ENCODE assay signal across 8 mouse cellular contexts in the genomic region with DNA sequence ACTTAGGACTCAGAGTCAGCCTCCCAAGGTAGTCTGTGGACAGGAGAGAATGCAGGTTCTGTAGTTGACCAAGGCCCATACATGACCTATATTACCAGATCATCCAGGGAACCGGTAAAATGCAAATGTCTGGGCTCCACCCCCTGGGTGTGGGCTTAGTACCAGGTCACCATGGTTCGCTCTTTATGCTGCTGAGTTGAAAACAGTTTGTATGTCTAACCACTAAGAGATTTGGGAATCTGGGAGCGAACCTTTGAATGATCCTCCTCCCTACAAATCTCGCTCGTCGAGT. TPM values are rescaled to one million over a fixed set of nuclear protein-coding genes. Genes with fewer than 3 reads are reported as not detected.
DNase-seq lines count a peak whose midpoint lies in the region; ATAC-seq and TF ChIP-seq lines count a peak whose summit lies in the region.

No protein-coding gene starts in this region.

- H3K27me3 ChIP-seq in heart, embryonic 11.5 days (ENCODE audit: control insufficient read depth, insufficient read depth, low read length): no peaks in the 10 kb centered on the region
- no peaks in the 10 kb centered on the region for H3K27me3 ChIP-seq in ES-Bruce4 (ENCODE audit: control insufficient read depth, insufficient read depth, low read length, poor library complexity, severe bottlenecking)
- no peaks in the 10 kb centered on the region for H3K27me3 ChIP-seq in heart, embryonic 12.5 days (replicated peaks)
- no peaks in the 10 kb centered on the region for H3K27me3 ChIP-seq in liver, embryonic 14.5 days (ENCODE audit: control insufficient read depth, insufficient read depth, low read length)

- no peak for TF ChIP-seq CTCF in ES-Bruce4 (IDR thresholded peaks at IDR 0.05; ENCODE audit: low read depth, low read length)
- TF ChIP-seq CTCF in liver, embryonic 14.5 days (IDR thresholded peaks at IDR 0.05; ENCODE audit: low read depth): no peak

- no peak for TF ChIP-seq EP300 in ES-Bruce4 (IDR thresholded peaks at IDR 0.05; ENCODE audit: insufficient read depth, low read depth, low read length)
- no peak for TF ChIP-seq EP300 in liver, embryonic 14.5 days (IDR thresholded peaks at IDR 0.05; ENCODE audit: low read depth)

- H3K4me1 ChIP-seq in heart, embryonic 11.5 days (ENCODE audit: control insufficient read depth, insufficient read depth, low read length): peaks cover 51% of the 10 kb centered on the region
- H3K4me1 ChIP-seq in ES-Bruce4 (ENCODE audit: control insufficient read depth, insufficient read depth, low read length): peaks cover 18% of the 10 kb centered on the region
- H3K4me1 ChIP-seq in heart, embryonic 12.5 days (replicated peaks): peaks cover 62% of the 10 kb centered on the region
- peaks cover 15 to 41% of the 10 kb centered on the region in 2 experiments for H3K4me1 ChIP-seq in liver, embryonic 14.5 days (replicated peaks; ENCODE audit: control insufficient read depth in 2 of 2, insufficient read depth in 2 of 2, low read length in 1 of 2)

- no peak overlapping the region for H3K4me3 ChIP-seq in heart, embryonic 11.5 days (ENCODE audit: low read depth, low read length)
- H3K4me3 ChIP-seq in ES-Bruce4 (ENCODE audit: low read depth, low read length): peak overlapping the region; percentile 18; the same call in 1 of the 2 replicates
- no peak overlapping the region for H3K4me3 ChIP-seq in heart, embryonic 12.5 days
- H3K4me3 ChIP-seq in liver, embryonic 14.5 days (ENCODE audit: insufficient read depth in 1 of 2, low read depth in 2 of 2, low read length in 2 of 2): no peak overlapping the region

- DNase-seq in heart, postnatal 36 days: no peak
- DNase-seq in liver, embryonic 14.5 days (ENCODE audit: low read depth in 3 of 3, low spot score in 3 of 3): no peak
- no peak for DNase-seq in spleen, postnatal 10 days (ENCODE audit: low spot score in 2 of 2)
- DNase-seq in ovary, postnatal 14 days (ENCODE audit: low spot score): no peak

- 77% methylated on average over 6 of the region's 6 CpGs for WGBS in heart, embryonic 11.5 days (ENCODE audit: insufficient replicate concordance)
- WGBS in heart, embryonic 12.5 days: 78% methylated on average over 6 of the region's 6 CpGs
- 60% methylated on average over 6 of the region's 6 CpGs for WGBS in liver, embryonic 14.5 days (ENCODE audit: insufficient replicate concordance)

- ATAC-seq in heart, embryonic 11.5 days (replicated peaks; ENCODE audit: insufficient number of reproducible peaks, low FRiP score, low TSS enrichment): no peak
- ATAC-seq in heart, embryonic 12.5 days (ENCODE audit: insufficient number of reproducible peaks, low FRiP score): no peak
- no peak for ATAC-seq in liver, embryonic 14.5 days (ENCODE audit: insufficient read depth)
- ATAC-seq in frontal cortex, adult (ENCODE audit: low TSS enrichment): no peak

- TF ChIP-seq POLR2A in ES-Bruce4 (IDR thresholded peaks at IDR 0.05; ENCODE audit: insufficient read depth, low read length): no peak

- no peaks in the 10 kb centered on the region for H3K9me3 ChIP-seq in heart, embryonic 11.5 days (replicated peaks; ENCODE audit: control insufficient read depth, low read length)
- no peaks in the 10 kb centered on the region for H3K9me3 ChIP-seq in ES-Bruce4 (replicated peaks; ENCODE audit: control insufficient read depth, insufficient read depth, low read length, poor library complexity, severe bottlenecking)
- no peaks in the 10 kb centered on the region for H3K9me3 ChIP-seq in heart, embryonic 12.5 days (replicated peaks)
- no peaks in the 10 kb centered on the region for H3K9me3 ChIP-seq in liver, embryonic 14.5 days (ENCODE audit: control insufficient read depth, low read length)

- intact Hi-C loops in heart, postnatal 36 days (cut with DNase I): loop anchor here (10.0 kb wide), 1 partner anchor 222 kb away; a partner anchor contains a TSS

- no peak overlapping the region for H3K9ac ChIP-seq in heart, embryonic 11.5 days (ENCODE audit: low read depth, low read length)
- no peak overlapping the region for H3K9ac ChIP-seq in ES-Bruce4 (ENCODE audit: low read depth, poor library complexity, severe bottlenecking)
- no peak overlapping the region for H3K9ac ChIP-seq in heart, embryonic 12.5 days
- H3K9ac ChIP-seq in liver, embryonic 14.5 days (replicated peaks): no peak overlapping the region

- no peak overlapping the region for H3K27ac ChIP-seq in heart, embryonic 11.5 days (ENCODE audit: low read depth, low read length)
- H3K27ac ChIP-seq in ES-Bruce4 (ENCODE audit: insufficient read depth, low read length): no peak overlapping the region
- peak overlapping the region; percentile 59 for H3K27ac ChIP-seq in heart, embryonic 12.5 days (ENCODE audit: poor library complexity, severe bottlenecking)
- no peak overlapping the region for H3K27ac ChIP-seq in liver, embryonic 14.5 days

- no peaks in the 10 kb centered on the region for H3K36me3 ChIP-seq in heart, embryonic 11.5 days (ENCODE audit: control insufficient read depth, insufficient read depth, low read length)
- H3K36me3 ChIP-seq in ES-Bruce4 (ENCODE audit: control insufficient read depth, insufficient read depth, low read length, poor library complexity, severe bottlenecking): no peaks in the 10 kb centered on the region
- H3K36me3 ChIP-seq in heart, embryonic 12.5 days: 0 out of 2 replicates have a peak, but pooled peaks cover 3% of the 10 kb centered on the region
- H3K36me3 ChIP-seq in liver, embryonic 14.5 days (replicated peaks; ENCODE audit: control insufficient read depth, insufficient read depth, low read depth): no peaks in the 10 kb centered on the region

- peak overlapping the region; percentile 93 for H3K4me2 ChIP-seq in heart, embryonic 11.5 days
- peak overlapping the region; percentile 32; the same call in 1 of the 2 replicates for H3K4me2 ChIP-seq in heart, embryonic 12.5 days
- peak overlapping the region; percentile 97 for H3K4me2 ChIP-seq in liver, embryonic 14.5 days (ENCODE audit: low read depth)

RNA-seq across cellular contexts. Expression of a gene that starts 5.2 kb away (rescaled TPM):
- polyA plus RNA-seq in heart, embryonic 11.5 days (2014; fragmentation: Nextera tagmentation; extraction: Ambion mirVana): 108 and 120 TPM in 2 replicates
- total RNA-seq in heart, postnatal 36 days (2021): 100 to 1,000 TPM; 206 to 209 TPM
- 779 and 784 TPM in 2 replicates for polyA plus RNA-seq in ES-Bruce4 (2011; ENCODE audit: insufficient read depth, insufficient read length, low read depth, missing spikeins)
- polyA plus RNA-seq in heart, embryonic 12.5 days (2016; fragmentation: Nextera tagmentation; extraction: Ambion mirVana): 156 and 158 TPM in 2 replicates
- polyA plus RNA-seq in liver, embryonic 14.5 days (2012; rRNA removed): 56.1 and 240 TPM in 2 replicates
- 54.3 and 54.7 TPM in 2 replicates for polyA plus RNA-seq in liver, embryonic 14.5 days (2014; fragmentation: Nextera tagmentation; extraction: Ambion mirVana)

Comparison
In these comparisons a context has a peak if more than half of its experiments do, and no peak if none do; other contexts are left out.
1. H3K4me2 ChIP-seq: peak in every context shown above with its lines; median percentile 97 in liver, embryonic 14.5 days; 93 in heart, embryonic 11.5 days; 32 in heart, embryonic 12.5 days.